Mouse (Mus musculus) kidney, adult 11 months (tissue): ENCODE results near the gene Twsg1.

Experiments
- DNase-seq: peaks from one replicate; pipeline ENCODE4 v3.0.0; 2022

Twsg1 gene

DNA sequence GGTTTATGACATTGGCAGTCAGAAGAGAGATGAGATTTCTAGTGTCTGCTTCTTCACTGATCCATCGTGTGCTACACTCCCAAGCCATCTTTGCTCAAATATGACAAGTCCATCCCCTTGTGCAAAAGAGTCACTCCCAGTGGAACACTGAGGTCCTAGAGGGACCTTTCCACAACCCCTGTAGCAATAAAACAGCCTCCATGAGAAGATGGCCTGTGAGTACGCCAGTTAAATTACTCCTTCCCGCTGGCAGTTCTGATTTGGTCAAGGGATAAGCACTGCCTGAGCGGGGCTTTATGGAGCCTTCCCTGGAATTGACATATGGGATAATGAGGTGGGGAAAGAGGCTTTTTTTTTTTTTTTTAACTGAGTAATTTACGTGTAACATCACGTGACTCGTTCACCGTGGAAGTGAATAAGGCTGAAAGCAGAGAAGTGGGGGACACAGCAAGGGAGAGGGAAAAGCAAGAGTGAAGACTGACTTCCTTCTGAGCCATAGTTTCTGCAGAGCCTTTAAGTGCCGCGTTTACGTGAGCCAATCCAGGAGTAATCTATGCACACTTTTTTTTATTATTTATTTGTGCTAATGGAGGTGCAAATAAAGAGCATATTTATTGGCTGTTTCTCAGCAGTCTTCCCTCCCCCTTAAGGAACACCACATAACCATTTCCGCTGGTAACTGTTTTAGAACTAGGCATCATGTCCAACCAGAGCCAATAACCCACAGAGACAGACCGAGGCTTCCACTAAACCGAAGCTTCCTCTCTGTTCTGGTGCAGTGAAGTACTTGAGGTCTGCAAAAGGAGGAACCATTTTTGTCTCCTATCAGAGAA lies 65.1 kb downstream of the Twsg1 start, which contains the start of gene Ralbp1:
Gene Ralbp1 (minus strand): TSS at position 102 of the 833 bp plus-strand sequence.
- DNase-seq = peak; percentile 24

DNA sequence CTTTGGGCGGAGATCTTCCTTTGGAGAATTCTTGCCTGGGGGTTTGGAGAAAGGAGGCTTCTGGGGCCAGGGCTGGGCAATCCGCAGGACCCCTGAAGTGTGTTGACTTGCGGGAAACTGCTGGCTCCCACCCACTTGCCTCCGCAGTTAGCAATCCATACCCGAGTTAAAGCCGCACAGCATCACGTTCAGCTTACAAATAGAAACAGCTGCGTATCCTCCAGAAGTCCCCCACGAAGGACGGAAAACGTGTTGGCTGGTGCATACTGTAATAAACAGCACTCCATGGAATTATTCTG lies 65.7 kb downstream of the Twsg1 start:
- DNase-seq = no peak

DNA sequence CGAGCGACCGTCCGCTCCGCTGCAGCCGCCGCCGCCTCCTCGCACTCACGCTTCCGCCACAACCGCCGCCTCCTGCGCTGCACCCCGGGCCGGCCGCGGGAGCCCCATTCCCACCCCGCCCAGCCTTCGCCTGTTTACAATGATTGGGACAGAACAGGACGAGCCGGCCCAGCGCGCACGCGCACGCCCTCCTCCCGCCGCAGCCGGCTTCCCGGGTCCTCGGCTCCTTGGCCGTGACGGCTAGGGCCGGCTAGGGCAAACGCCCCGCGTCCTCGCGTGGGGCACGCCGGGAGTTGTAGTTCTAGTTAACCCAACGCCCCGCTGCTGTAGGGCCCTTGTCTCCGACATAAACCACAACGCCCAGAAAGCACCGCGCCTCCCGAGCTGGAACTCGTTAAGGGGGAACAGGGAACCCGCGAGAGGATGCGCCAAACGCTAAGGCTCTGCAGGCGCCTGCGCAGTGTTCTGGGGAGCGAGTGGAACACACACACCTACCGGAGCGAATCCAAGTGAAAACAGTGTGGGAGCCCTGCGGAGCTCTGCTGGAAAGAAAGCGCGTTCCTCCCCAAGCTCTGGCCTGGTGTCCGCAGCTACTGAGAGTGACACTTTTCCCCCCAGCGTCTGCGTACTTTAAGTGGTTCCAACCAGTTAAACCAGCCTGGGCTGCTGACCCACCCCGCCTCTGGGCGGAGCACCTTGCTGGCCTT lies 66.2 kb downstream of the Twsg1 start:
- DNase-seq = peak; percentile 100

GRCm38 (mm10) chr17:65884061-65884669 lies 66.9 kb downstream of the Twsg1 start:
- peak; percentile 61 for DNase-seq

GRCm38 (mm10) chr17:65877026-65877425 lies 74.0 kb downstream of the Twsg1 start:
- no peak for DNase-seq

DNA sequence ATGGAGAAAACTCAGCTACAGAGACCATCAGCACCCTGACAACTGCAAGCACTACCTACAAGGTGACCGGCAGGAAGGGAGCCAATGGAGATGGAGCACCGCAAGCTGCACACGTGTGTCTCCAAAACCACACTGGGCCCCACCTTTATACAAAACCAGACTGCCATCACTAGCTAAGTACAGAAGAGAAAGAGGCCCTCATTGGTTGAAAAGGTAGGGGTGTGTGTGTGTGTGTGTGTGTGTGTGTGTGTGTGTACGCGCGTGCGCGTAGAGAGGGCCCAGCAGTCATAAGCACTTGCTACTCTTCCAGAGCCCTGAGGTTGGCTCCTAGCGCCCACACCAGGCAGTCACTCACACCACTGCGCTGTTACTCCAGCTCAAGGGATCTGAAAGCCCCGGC lies 77.2 kb downstream of the Twsg1 start:
- no peak for DNase-seq

GRCm38 (mm10) chr17:65873156-65873555 lies 77.9 kb downstream of the Twsg1 start:
- DNase-seq = no peak

DNA sequence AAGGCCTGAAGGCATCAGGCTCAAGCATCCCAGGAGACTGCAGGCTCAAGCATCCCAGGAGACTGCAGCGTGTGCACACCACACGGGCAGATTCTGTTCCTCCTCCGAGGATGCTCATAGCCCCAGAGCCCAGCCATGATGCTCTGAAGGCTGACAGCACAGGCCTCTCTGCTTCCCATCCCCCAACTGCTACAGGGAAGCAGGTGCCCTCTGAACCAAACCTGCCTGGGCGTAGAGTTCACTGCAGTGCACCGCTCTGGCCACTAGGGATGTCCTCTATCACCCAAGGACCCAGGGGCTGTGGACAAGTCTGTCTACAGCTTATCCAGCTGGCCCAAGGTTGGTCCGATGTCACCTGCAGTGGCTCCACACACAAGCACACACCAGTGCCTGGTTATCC lies 78.4 kb downstream of the Twsg1 start:
- DNase-seq = peak; percentile 69

- DNase-seq = no peak
Measured at GRCm38 (mm10) chr17:65872051-65872450, 79.0 kb downstream of the Twsg1 start.
